Mouse (Mus musculus) gastrocnemius, adult 2 months (tissue): ENCODE measurements around the gene Tmem204. TPM values are rescaled to one million over a fixed set of nuclear protein-coding genes. Genes with fewer than 3 reads are reported as not detected.
A peak's percentile ranks its signal among the peaks of the same experiment; 100 is the strongest.

Experiments
- DNase-seq: peaks from one replicate; pipeline ENCODE4 v3.0.0; 2022
- H3K27ac ChIP-seq: fragments of 200-600 bp; 2 replicates; pipeline ENCODE4 v1.8.1; 2022; ENCODE audit warnings: mild to moderate bottlenecking
- H3K4me3 ChIP-seq: fragments of 200-600 bp; 2 replicates; pipeline ENCODE4 v1.8.1; 2022; ENCODE audit warnings: mild to moderate bottlenecking, moderate library complexity
- CTCF ChIP-seq: fragments of 200-600 bp; IDR thresholded peaks from 2 replicates; pipeline ENCODE4 v1.8.1; 2022; ENCODE audit warnings: antibody characterized with exemption, mild to moderate bottlenecking, moderate library complexity
- intact Hi-C: fragments of 180-260 bp; cut with DNase I; formaldehyde crosslinking; loops from one replicate; pipeline ENCODE4 v1.15.1; 2025
- total RNA-seq, 2 experiments: library from RNA; stranded (reverse); gene quantifications; 2 replicates each; pipeline ENCODE4 v1.2.3; 2021

Gene Tmem204
- total RNA-seq, 2 experiments from 2014 or later, result 8.3 to 21.5 TPM

GRCm38 (mm10) chr17:25053274-25053673 is 30.1 kb downstream of the Tmem204 start:
- no peak for DNase-seq
- H3K27ac ChIP-seq, result no peak overlapping the region
- intact Hi-C loops, result no loop called here
- TF ChIP-seq CTCF, result no peak
- H3K4me3 ChIP-seq, result no peak overlapping the region

GRCm38 (mm10) chr17:25047143-25047542 is 36.2 kb downstream of the Tmem204 start:
- Histone ChIP-seq H3K4me3 (no peak overlapping the region), H3K27ac (peak overlapping the region; percentile 20; the same call in 1 of the 2 replicates)
- TF ChIP-seq CTCF, result no peak
- peak; percentile 55 for DNase-seq
- intact Hi-C loops, result no loop called here

GRCm38 (mm10) chr17:25045281-25045680 is 38.1 kb downstream of the Tmem204 start:
- intact Hi-C loops, result no loop called here
- no peak for DNase-seq
- no peak overlapping the region for H3K4me3 ChIP-seq
- H3K27ac ChIP-seq, result peak overlapping the region; percentile 40; the same call in 1 of the 2 replicates
- no peak for TF ChIP-seq CTCF

- H3K27ac ChIP-seq, result peak overlapping the region; percentile 40
- no peak for DNase-seq
- intact Hi-C loops, result no loop called here
- no peak overlapping the region for H3K4me3 ChIP-seq
- TF ChIP-seq CTCF, result no peak
Observed at GRCm38 (mm10) chr17:25044879-25045278, 38.5 kb downstream of the Tmem204 start.

GRCm38 (mm10) chr17:25036183-25036582 is 47.2 kb downstream of the Tmem204 start:
- peak; percentile 64 for TF ChIP-seq CTCF
- Histone ChIP-seq H3K4me3 (no peak overlapping the region), H3K27ac (no peak overlapping the region)
- DNase-seq, result peak; percentile 30
- intact Hi-C loops, result no loop called here

GRCm38 (mm10) chr17:25016292-25017132 is 66.9 kb downstream of the Tmem204 start:
- peak; percentile 83 for DNase-seq
- peak; percentile 43 for TF ChIP-seq CTCF
- peak overlapping the region; percentile 84 for H3K27ac ChIP-seq
- peak overlapping the region; percentile 78 for H3K4me3 ChIP-seq
- intact Hi-C loops, result no loop called here

GRCm38 (mm10) chr17:25015655-25016291 is 67.6 kb downstream of the Tmem204 start, which contains the start of the genes Cramp1l and Ift140:
Cramp1l (minus strand) TSS chr17:25015788.
Ift140 (plus strand) TSS chr17:25016085.
- intact Hi-C loops, result no loop called here
- peak; percentile 100 for DNase-seq
- Histone ChIP-seq H3K27ac (peak within 1 kb of the TSS; percentile 93), H3K4me3 (peak within 1 kb of the TSS; percentile 95)
- no peak for TF ChIP-seq CTCF

GRCm38 (mm10) chr17:25014841-25015570 is 68.4 kb downstream of the Tmem204 start:
- Histone ChIP-seq H3K27ac (peak overlapping the region; percentile 93), H3K4me3 (peak overlapping the region; percentile 95)
- DNase-seq, result peak; percentile 58
- intact Hi-C loops, result loop anchor here (5.0 kb wide), 1 partner anchor 78 kb away; the partner anchor contains the start of gene Mapk8ip3
- no peak for TF ChIP-seq CTCF

- DNase-seq, result peak; percentile 53
- no peak for TF ChIP-seq CTCF
- intact Hi-C loops, result loop anchor here (5.0 kb wide), 1 partner anchor 77 kb away; the partner anchor contains the start of gene Mapk8ip3
- peak overlapping the region; percentile 93 for H3K27ac ChIP-seq
- peak overlapping the region; percentile 95 for H3K4me3 ChIP-seq
Observed at GRCm38 (mm10) chr17:25013606-25014501, 69.5 kb downstream of the Tmem204 start.

Other genes with a start within 250 kb of the Tmem204 start
- gene Hagh, start 243.4 kb downstream of the Tmem204 start, total RNA-seq, result 10 to 100 TPM; 75.8 to 90.9 TPM
- gene Fahd1, start 233.2 kb downstream of the Tmem204 start, total RNA-seq, result 10 to 100 TPM; 34.6 to 50.6 TPM
- 1 to 10 TPM; 3.4 to 4.0 TPM for gene Igfals, start 217.6 kb downstream of the Tmem204 start, total RNA-seq
- gene Nubp2, start 197.2 kb downstream of the Tmem204 start, total RNA-seq, result 10 to 100 TPM; 10.5 to 11.3 TPM
- 10 to 100 TPM; 30.4 to 37.7 TPM for gene Spsb3, start 196.9 kb downstream of the Tmem204 start, total RNA-seq
- gene Eme2, start 188.5 kb downstream of the Tmem204 start, total RNA-seq, result 10 to 100 TPM in 1 of 2 experiments, 1 to 10 TPM in 1; 9.3 to 10.9 TPM
- gene Mrps34, start 188.5 kb downstream of the Tmem204 start, total RNA-seq, result 10 to 100 TPM; 75.8 to 95.7 TPM
- 10 to 100 TPM; 10.2 to 13.1 TPM for gene Nme3, start 187.1 kb downstream of the Tmem204 start, total RNA-seq
- gene Mapk8ip3, start 146.6 kb downstream of the Tmem204 start, total RNA-seq, result 10 to 100 TPM; 19.3 to 21.8 TPM
- gene Jpt2, start 122.9 kb downstream of the Tmem204 start, total RNA-seq, result 1 to 10 TPM; 5.3 to 6.8 TPM
- gene Cramp1l, start 67.8 kb downstream of the Tmem204 start, total RNA-seq, result 1 to 10 TPM; 6.3 to 7.1 TPM
- gene Ift140, start 67.5 kb downstream of the Tmem204 start, total RNA-seq, result 1 to 10 TPM; 2.8 to 2.9 TPM
- gene Telo2, start 32.4 kb upstream of the Tmem204 start, total RNA-seq, result 10 to 100 TPM in 1 of 2 experiments, 1 to 10 TPM in 1; 4.5 to 11.4 TPM
- 1 to 10 TPM; 2.2 to 6.1 TPM for gene Ptx4, start 37.2 kb upstream of the Tmem204 start, total RNA-seq
- 10 to 100 TPM; 16.2 to 19.2 TPM for gene Clcn7, start 49.8 kb upstream of the Tmem204 start, total RNA-seq
- gene Ccdc154, start 78.9 kb upstream of the Tmem204 start, total RNA-seq, result not detected
- not detected for gene Gm38655, start 91.9 kb upstream of the Tmem204 start, total RNA-seq
- 10 to 100 TPM; 11.4 to 18.3 TPM for gene BC003965, start 101.0 kb upstream of the Tmem204 start, total RNA-seq
- gene Unkl, start 104.8 kb upstream of the Tmem204 start, total RNA-seq, result 1 to 10 TPM; 5.5 to 5.7 TPM
- 10 to 100 TPM; 14.9 to 16.5 TPM for gene Gnptg, start 156.5 kb upstream of the Tmem204 start, total RNA-seq
- 10 to 100 TPM; 16.3 to 17.5 TPM for gene Tsr3, start 156.6 kb upstream of the Tmem204 start, total RNA-seq
- under 1 TPM in 1 of 2 experiments, not detected in 1; 0.08 TPM for gene Baiap3, start 172.8 kb upstream of the Tmem204 start, total RNA-seq
- 10 to 100 TPM; 59.4 to 68.5 TPM for gene Ube2i, start 191.0 kb upstream of the Tmem204 start, total RNA-seq
- gene Prss34, start 214.8 kb upstream of the Tmem204 start, total RNA-seq, result under 1 TPM; 0.20 to 0.70 TPM
- gene Prss28, start 225.1 kb upstream of the Tmem204 start, total RNA-seq, result not detected
- not detected for gene Prss29, start 235.1 kb upstream of the Tmem204 start, total RNA-seq